Mouse (Mus musculus) embryonic facial prominence, embryonic 13.5 days (tissue): ENCODE results near the gene Ace3. TPM values are rescaled to one million over a fixed set of nuclear protein-coding genes. Genes with fewer than 3 reads are reported as not detected.
A peak's percentile ranks its signal among the peaks of the same experiment; 100 is the strongest.

ENCODE experiments used
- ATAC-seq: fragments of 200-750 bp; cut with Nextera tagmentation; 2 replicates; pipeline ENCODE4 v1.8.0; 2017; ENCODE audit warnings: low read depth; ENCODE audit not compliant: insufficient number of reproducible peaks, insufficient read depth, low FRiP score, low TSS enrichment
- H3K27ac ChIP-seq: fragments of 300-500 bp; sonication (generic); 2 replicates; pipeline ENCODE4 v1.5.1; 2015; ENCODE audit warnings: moderate library complexity, mild to moderate bottlenecking, inconsistent platforms
- H3K27me3 ChIP-seq: fragments of 300-500 bp; sonication (generic); 2 replicates; pipeline ENCODE4 v1.6.1; 2015; ENCODE audit warnings: mild to moderate bottlenecking, inconsistent platforms
- H3K36me3 ChIP-seq: fragments of 300-500 bp; sonication (generic); 2 replicates; pipeline ENCODE4 v1.6.1; 2015; ENCODE audit warnings: mild to moderate bottlenecking, inconsistent platforms
- H3K4me1 ChIP-seq: fragments of 300-500 bp; sonication (generic); 2 replicates; pipeline ENCODE4 v1.6.1; 2015; ENCODE audit warnings: inconsistent platforms
- H3K4me2 ChIP-seq: fragments of 300-500 bp; sonication (generic); 2 replicates; pipeline ENCODE4 v1.6.1; 2015; ENCODE audit warnings: moderate library complexity, mild to moderate bottlenecking, inconsistent platforms
- H3K4me3 ChIP-seq: fragments of 300-500 bp; sonication (generic); 2 replicates; pipeline ENCODE4 v1.5.1; 2015; ENCODE audit warnings: mild to moderate bottlenecking, inconsistent platforms
- H3K9ac ChIP-seq: fragments of 300-500 bp; sonication (generic); 2 replicates; pipeline ENCODE4 v1.6.1; 2015; ENCODE audit warnings: mild to moderate bottlenecking, inconsistent platforms
- H3K9me3 ChIP-seq: fragments of 300-500 bp; sonication (generic); 2 replicates; pipeline ENCODE4 v1.6.1; 2016; ENCODE audit warnings: inconsistent platforms
- WGBS: fragments of 180-500 bp; shearing (Covaris S2); methylation state at CpG from one replicate; pipeline ENCODE4 v1.1.7; 2015; ENCODE audit warnings: mixed read lengths; 5-methylcytosine and 5-hydroxymethylcytosine counted together
- polyA plus RNA-seq: library from polyadenylated mRNA; unstranded; fragments of >200 nt; fragmentation: Nextera tagmentation; extraction: Ambion mirVana; gene quantifications from 2 replicates; pipeline ENCODE4 v1.2.1, GENCODE M21; 2015

Gene Ace3
- polyA plus RNA-seq = not detected in 2 replicates

GRCm38 (mm10) chr11:105994375-105994774 is at the start of gene Ace3:
TSS of gene Ace3 (plus strand) at chr11:105994675.
- Histone ChIP-seq H3K4me1 (no peaks in the 10 kb centered on the region), H3K36me3 (no peaks in the 10 kb centered on the region), H3K27me3 (no peaks in the 10 kb centered on the region), H3K27ac (no peak within 1 kb of the TSS), H3K9ac (no peak within 1 kb of the TSS), H3K4me2 (no peak within 1 kb of the TSS), H3K9me3 (no peaks in the 10 kb centered on the region), H3K4me3 (no peak within 1 kb of the TSS)
- WGBS = 95% methylated on average over 3 of the region's 3 CpGs
- ATAC-seq = no peak

- peak overlapping the region; percentile 62 for H3K4me3 ChIP-seq
- peaks cover 32% of the 10 kb centered on the region for H3K4me1 ChIP-seq
- no peak overlapping the region for H3K9ac ChIP-seq
- peak overlapping the region; percentile 28; the same call in 1 of the 2 replicates for H3K27ac ChIP-seq
- no peaks in the 10 kb centered on the region for H3K9me3 ChIP-seq
- H3K4me2 ChIP-seq = peak overlapping the region; percentile 90
- 76% methylated on average over 16 of the region's 16 CpGs for WGBS
- peaks cover 32% of the 10 kb centered on the region for H3K27me3 ChIP-seq
- ATAC-seq = no peak
- no peaks in the 10 kb centered on the region for H3K36me3 ChIP-seq
Observed at GRCm38 (mm10) chr11:105944770-105945672, 49.5 kb upstream of the Ace3 start.

- no peaks in the 10 kb centered on the region for H3K9me3 ChIP-seq
- H3K4me3 ChIP-seq = no peak overlapping the region
- no peak overlapping the region for H3K9ac ChIP-seq
- peaks cover 41% of the 10 kb centered on the region for H3K4me1 ChIP-seq
- H3K4me2 ChIP-seq = no peak overlapping the region
- H3K27me3 ChIP-seq = peaks cover 32% of the 10 kb centered on the region
- 35% methylated on average over 11 of the region's 11 CpGs for WGBS
- H3K27ac ChIP-seq = peak overlapping the region; percentile 41; the same call in 1 of the 2 replicates
- no peaks in the 10 kb centered on the region for H3K36me3 ChIP-seq
- ATAC-seq = no peak
Observed at GRCm38 (mm10) chr11:105946694-105947154, 47.8 kb upstream of the Ace3 start.

- Histone ChIP-seq H3K36me3 (no peaks in the 10 kb centered on the region), H3K4me1 (peaks cover 39% of the 10 kb centered on the region), H3K9me3 (no peaks in the 10 kb centered on the region), H3K27me3 (peaks cover 23% of the 10 kb centered on the region), H3K4me2 (no peak overlapping the region), H3K4me3 (no peak overlapping the region), H3K9ac (no peak overlapping the region), H3K27ac (peak overlapping the region; percentile 39; the same call in 1 of the 2 replicates)
- no peak for ATAC-seq
- WGBS = 70% methylated on average over 2 of the region's 2 CpGs
Observed at GRCm38 (mm10) chr11:105948255-105948654, 46.2 kb upstream of the Ace3 start.

- Histone ChIP-seq H3K36me3 (no peaks in the 10 kb centered on the region), H3K4me2 (no peak overlapping the region), H3K4me1 (peaks cover 22% of the 10 kb centered on the region), H3K27ac (no peak overlapping the region), H3K9me3 (no peaks in the 10 kb centered on the region), H3K9ac (no peak overlapping the region), H3K4me3 (no peak overlapping the region), H3K27me3 (peaks cover under 1% of the 10 kb centered on the region; the same call in 1 of the 2 replicates)
- WGBS = 67% methylated on average over 4 of the region's 4 CpGs
- ATAC-seq = no peak
Observed at GRCm38 (mm10) chr11:105950519-105950918, 44.0 kb upstream of the Ace3 start.

GRCm38 (mm10) chr11:105951601-105952044 is 42.9 kb upstream of the Ace3 start:
- Histone ChIP-seq H3K27ac (0 out of 2 replicates have a peak overlapping the region, but pooled peaks have one; percentile 12), H3K9me3 (no peaks in the 10 kb centered on the region), H3K36me3 (no peaks in the 10 kb centered on the region), H3K4me3 (no peak overlapping the region), H3K27me3 (no peaks in the 10 kb centered on the region), H3K4me2 (no peak overlapping the region), H3K9ac (no peak overlapping the region), H3K4me1 (peaks cover 17% of the 10 kb centered on the region)
- 27% methylated on average over 3 of the region's 3 CpGs for WGBS
- 0 out of 2 replicates have a peak, but pooled peaks have one; percentile 34 for ATAC-seq

GRCm38 (mm10) chr11:105952111-105952510 is 42.4 kb upstream of the Ace3 start:
- Histone ChIP-seq H3K4me3 (no peak overlapping the region), H3K4me1 (peaks cover 17% of the 10 kb centered on the region), H3K4me2 (no peak overlapping the region), H3K9ac (no peak overlapping the region), H3K9me3 (no peaks in the 10 kb centered on the region), H3K36me3 (no peaks in the 10 kb centered on the region), H3K27ac (0 out of 2 replicates have a peak overlapping the region, but pooled peaks have one; percentile 12), H3K27me3 (no peaks in the 10 kb centered on the region)
- ATAC-seq = no peak
- WGBS = 82% methylated on average over 9 of the region's 9 CpGs

GRCm38 (mm10) chr11:105952911-105953386 is 41.5 kb upstream of the Ace3 start, which contains the start of gene Cyb561:
TSS of gene Cyb561 (minus strand) at chr11:105953336.
- WGBS = 69% methylated on average over 12 of the region's 12 CpGs
- H3K4me2 ChIP-seq = no peak within 1 kb of the TSS
- H3K4me1 ChIP-seq = peaks cover 17% of the 10 kb centered on the region
- no peaks in the 10 kb centered on the region for H3K9me3 ChIP-seq
- no peaks in the 10 kb centered on the region for H3K36me3 ChIP-seq
- 0 out of 2 replicates have a peak within 1 kb of the TSS, but pooled peaks have one; percentile 17 for H3K27ac ChIP-seq
- H3K4me3 ChIP-seq = no peak within 1 kb of the TSS
- no peak within 1 kb of the TSS for H3K9ac ChIP-seq
- ATAC-seq = 0 out of 2 replicates have a peak, but pooled peaks have one; percentile 27
- no peaks in the 10 kb centered on the region for H3K27me3 ChIP-seq

- WGBS = 76% methylated on average over 6 of the region's 6 CpGs
- no peak overlapping the region for H3K9ac ChIP-seq
- 0 out of 2 replicates have a peak, but pooled peaks have one; percentile 13 for ATAC-seq
- H3K4me3 ChIP-seq = no peak overlapping the region
- H3K4me1 ChIP-seq = peaks cover 15% of the 10 kb centered on the region
- H3K27me3 ChIP-seq = no peaks in the 10 kb centered on the region
- H3K4me2 ChIP-seq = no peak overlapping the region
- no peaks in the 10 kb centered on the region for H3K9me3 ChIP-seq
- no peaks in the 10 kb centered on the region for H3K36me3 ChIP-seq
- no peak overlapping the region for H3K27ac ChIP-seq
Observed at GRCm38 (mm10) chr11:105953402-105953801, 41.1 kb upstream of the Ace3 start.

- no peak overlapping the region for H3K4me3 ChIP-seq
- 86% methylated on average over 28 of the region's 28 CpGs for WGBS
- no peak for ATAC-seq
Observed at GRCm38 (mm10) chr11:105955815-105956430, 38.6 kb upstream of the Ace3 start.

GRCm38 (mm10) chr11:105957501-105957900 is 37.0 kb upstream of the Ace3 start:
- no peak overlapping the region for H3K4me2 ChIP-seq
- H3K9ac ChIP-seq = no peak overlapping the region
- no peaks in the 10 kb centered on the region for H3K27me3 ChIP-seq
- ATAC-seq = no peak
- H3K4me1 ChIP-seq = no peaks in the 10 kb centered on the region
- no peak overlapping the region for H3K27ac ChIP-seq
- no peak overlapping the region for H3K4me3 ChIP-seq
- H3K9me3 ChIP-seq = no peaks in the 10 kb centered on the region
- no peaks in the 10 kb centered on the region for H3K36me3 ChIP-seq
- 54% methylated on average over 6 of the region's 6 CpGs for WGBS

More at GRCm38 (mm10) chr11:105955815-105956430, 38.6 kb upstream of the Ace3 start:
- H3K27me3 ChIP-seq = no peaks in the 10 kb centered on the region
- peaks cover 8% of the 10 kb centered on the region for H3K4me1 ChIP-seq
- H3K9me3 ChIP-seq = no peaks in the 10 kb centered on the region
- no peak overlapping the region for H3K27ac ChIP-seq
- no peak overlapping the region for H3K4me2 ChIP-seq
- H3K9ac ChIP-seq = no peak overlapping the region
- H3K36me3 ChIP-seq = no peaks in the 10 kb centered on the region
